Mouse (Mus musculus): ENCODE results near the gene Usp33.

GRCm38 (mm10) chr3:152332104-152332503 is 14.2 kb upstream of the Usp33 start:
- TF ChIP-seq POLR2A (IDR thresholded peaks at IDR 0.05; ENCODE audit: extremely low read depth, insufficient read depth, low read length) (no peak), CTCF (IDR thresholded peaks at IDR 0.05; ENCODE audit: low read depth, low read length) (no peak)
